Mouse (Mus musculus) neural tube, embryonic 15.5 days (tissue): ENCODE results near the gene Flt4. TPM values are rescaled to one million over a fixed set of nuclear protein-coding genes. Genes with fewer than 3 reads are reported as not detected.
"Not testable (repeated sequence)": the region's sequence is repeated elsewhere in the genome, so short reads cannot be mapped to it uniquely, and the experiment has no call there.

Source experiments
- ATAC-seq: fragments of 200-750 bp; cut with Nextera tagmentation; 2 replicates; pipeline ENCODE4 v1.8.0; 2017; ENCODE audit warnings: mild to moderate bottlenecking, moderate TSS enrichment, moderate library complexity; ENCODE audit not compliant: low FRiP score
- H3K27ac ChIP-seq: fragments of 300-500 bp; sonication (generic); replicated peaks from 2 replicates; pipeline ENCODE4 v1.5.1; 2015; ENCODE audit warnings: mild to moderate bottlenecking, inconsistent platforms
- H3K27me3 ChIP-seq: fragments of 300-500 bp; sonication (generic); replicated peaks from 2 replicates; pipeline ENCODE4 v1.6.1; 2015; ENCODE audit warnings: inconsistent platforms
- H3K36me3 ChIP-seq: fragments of 300-500 bp; sonication (generic); 2 replicates; pipeline ENCODE4 v1.6.1; 2015; ENCODE audit warnings: inconsistent platforms
- H3K4me1 ChIP-seq: fragments of 300-500 bp; sonication (generic); 2 replicates; pipeline ENCODE4 v1.6.1; 2015; ENCODE audit warnings: inconsistent platforms
- H3K4me2 ChIP-seq: fragments of 300-500 bp; sonication (generic); 2 replicates; pipeline ENCODE4 v1.6.1; 2015; ENCODE audit warnings: inconsistent platforms, mild to moderate bottlenecking, moderate library complexity
- H3K4me3 ChIP-seq: fragments of 300-500 bp; sonication (generic); replicated peaks from 2 replicates; pipeline ENCODE4 v1.5.1; 2015; ENCODE audit warnings: mild to moderate bottlenecking, inconsistent platforms
- H3K9ac ChIP-seq: fragments of 300-500 bp; sonication (generic); replicated peaks from 2 replicates; pipeline ENCODE4 v1.6.1; 2015; ENCODE audit warnings: mild to moderate bottlenecking, inconsistent platforms
- H3K9me3 ChIP-seq: fragments of 300-500 bp; sonication (generic); replicated peaks from 2 replicates; pipeline ENCODE4 v1.6.1; 2016; ENCODE audit warnings: inconsistent platforms
- WGBS: fragments of 180-500 bp; shearing (Covaris S2); methylation state at CpG from one replicate; pipeline ENCODE4 v1.1.7; 2015; ENCODE audit warnings: mixed read lengths; 5-methylcytosine and 5-hydroxymethylcytosine counted together
- polyA plus RNA-seq: library from polyadenylated mRNA; unstranded; fragments of >200 nt; fragmentation: Nextera tagmentation; extraction: Ambion mirVana; gene quantifications from 2 replicates; pipeline ENCODE4 v1.2.1, GENCODE M21; 2015

The Flt4 gene
- polyA plus RNA-seq: 1.7 and 2.1 TPM in 2 replicates

GRCm38 (mm10) chr11:49608938-49609867 lies at the start of gene Flt4:
TSS of gene Flt4 (plus strand) at chr11:49609263.
- H3K4me3 ChIP-seq: peak within 1 kb of the TSS; percentile 45
- peaks cover 16% of the 10 kb centered on the region for H3K4me1 ChIP-seq
- ATAC-seq: peak; percentile 75
- not testable (repeated sequence) for H3K27ac ChIP-seq, H3K9me3 ChIP-seq, H3K36me3 ChIP-seq, H3K9ac ChIP-seq
- peaks cover 47% of the 10 kb centered on the region for H3K27me3 ChIP-seq
- H3K4me2 ChIP-seq: peak within 1 kb of the TSS; percentile 78
- WGBS: 5% methylated on average over 45 of the region's 61 CpGs

DNA sequence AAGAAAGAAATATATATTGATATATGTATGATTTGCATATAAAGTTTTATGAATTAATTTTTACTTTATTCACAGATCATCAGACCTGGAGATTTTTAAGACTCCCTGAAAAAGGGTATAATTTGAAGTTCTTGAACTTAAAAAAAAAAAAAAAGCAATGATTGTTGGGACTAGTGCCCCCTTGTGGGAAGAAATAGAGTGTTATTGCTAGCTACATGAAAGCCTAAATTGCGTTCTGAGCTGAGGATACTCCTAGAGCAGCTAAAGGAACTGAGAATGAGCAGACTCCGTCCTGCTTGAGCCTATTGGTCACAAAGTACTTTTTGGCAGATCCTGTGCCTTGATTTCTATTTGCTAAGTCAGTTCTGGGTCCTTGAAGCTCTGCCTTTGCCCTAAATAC lies 34.0 kb upstream of the Flt4 start:
- H3K4me1 ChIP-seq, H3K4me2 ChIP-seq, H3K9ac ChIP-seq, ATAC-seq, H3K36me3 ChIP-seq, H3K27ac ChIP-seq, H3K4me3 ChIP-seq, H3K27me3 ChIP-seq, H3K9me3 ChIP-seq: not testable (repeated sequence)
- 39% methylated on average over 2 of the region's 2 CpGs for WGBS

DNA sequence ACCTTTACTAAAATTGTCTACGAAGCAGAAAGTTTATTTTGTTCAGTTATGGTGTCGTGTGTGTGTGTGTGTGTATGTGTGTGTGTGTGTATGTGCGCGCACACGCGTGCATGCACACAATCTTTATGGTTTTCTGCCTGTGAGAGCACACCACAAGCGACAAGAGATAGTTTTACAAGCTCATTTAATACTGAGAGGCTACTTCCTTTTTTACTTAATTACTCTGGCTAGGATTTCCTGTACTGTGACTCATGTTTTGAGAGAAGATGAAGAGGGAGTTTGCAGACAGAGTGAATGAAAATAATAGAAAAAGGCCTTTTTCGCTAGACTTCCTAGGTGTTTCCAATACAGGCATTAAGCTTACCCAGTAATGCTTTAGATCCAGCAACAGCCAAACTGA lies 28.6 kb upstream of the Flt4 start:
- H3K36me3 ChIP-seq, H3K9me3 ChIP-seq, H3K9ac ChIP-seq, H3K27ac ChIP-seq, H3K4me1 ChIP-seq, H3K27me3 ChIP-seq, H3K4me3 ChIP-seq, H3K4me2 ChIP-seq, ATAC-seq: not testable (repeated sequence)
- WGBS: 90% methylated on average over 8 of the region's 8 CpGs

DNA sequence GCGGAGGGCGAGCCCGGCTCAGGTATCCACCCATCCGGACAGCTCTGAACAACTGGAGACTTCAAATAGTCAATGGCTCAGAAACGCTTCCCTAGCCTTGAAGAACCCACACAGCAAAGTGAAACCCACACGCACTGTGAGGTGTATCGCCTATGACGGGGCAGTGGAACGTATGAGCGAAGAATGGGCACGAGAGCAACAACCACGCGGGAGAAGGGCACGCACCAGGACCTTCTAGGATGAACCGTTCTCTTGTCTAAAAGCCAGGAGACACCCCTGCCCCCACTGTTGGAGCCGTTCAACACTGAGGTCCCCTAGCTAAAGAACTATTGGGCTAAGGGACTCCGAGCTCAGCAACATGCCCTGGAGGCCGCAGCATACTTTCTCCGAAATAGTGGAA lies 18.9 kb upstream of the Flt4 start:
- H3K27me3 ChIP-seq: no peaks in the 10 kb centered on the region
- H3K4me2 ChIP-seq: no peak overlapping the region
- no peak overlapping the region for H3K27ac ChIP-seq
- no peaks in the 10 kb centered on the region for H3K36me3 ChIP-seq
- no peak overlapping the region for H3K9ac ChIP-seq
- ATAC-seq: no peak
- no peaks in the 10 kb centered on the region for H3K4me1 ChIP-seq
- WGBS: 95% methylated on average over 19 of the region's 19 CpGs
- H3K4me3 ChIP-seq: no peak overlapping the region
- no peaks in the 10 kb centered on the region for H3K9me3 ChIP-seq

DNA sequence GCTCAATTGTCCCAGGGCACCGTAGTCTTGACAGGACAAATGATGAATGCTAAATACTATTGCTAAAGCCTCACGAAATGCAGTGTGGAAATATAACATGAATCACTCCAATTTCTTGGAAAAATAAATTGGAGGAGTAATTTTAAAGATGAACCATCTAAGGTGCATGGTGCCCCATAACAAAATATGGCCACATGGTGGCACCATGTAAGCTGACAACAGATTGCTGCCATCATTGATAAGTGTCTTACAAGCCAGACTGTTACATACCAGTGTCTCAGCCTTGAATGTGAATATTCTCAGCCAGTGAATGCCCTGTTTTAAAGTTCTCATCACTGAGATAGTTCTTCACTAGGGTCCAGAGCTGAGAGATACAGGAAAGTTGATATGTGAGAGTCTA lies 11.9 kb upstream of the Flt4 start:
- not testable (repeated sequence) for H3K9me3 ChIP-seq, H3K4me2 ChIP-seq, ATAC-seq, H3K9ac ChIP-seq, H3K27ac ChIP-seq, H3K36me3 ChIP-seq, H3K4me1 ChIP-seq, H3K27me3 ChIP-seq, H3K4me3 ChIP-seq
- WGBS: 67% methylated on average over 2 of the region's 2 CpGs

- not testable (repeated sequence) for H3K9me3 ChIP-seq, ATAC-seq, H3K9ac ChIP-seq, H3K27ac ChIP-seq, H3K4me3 ChIP-seq, H3K4me2 ChIP-seq, H3K36me3 ChIP-seq
- Histone ChIP-seq H3K27me3 (peaks cover 38% of the 10 kb centered on the region), H3K4me1 (peaks cover 16% of the 10 kb centered on the region)
- WGBS: 84% methylated on average over 5 of the region's 5 CpGs
Observed at GRCm38 (mm10) chr11:49608306-49608705, 757 bp upstream of the Flt4 start.

GRCm38 (mm10) chr11:49609868-49610824 lies 1.1 kb downstream of the Flt4 start:
- not testable (repeated sequence) for H3K36me3 ChIP-seq, H3K9me3 ChIP-seq, H3K27ac ChIP-seq, H3K9ac ChIP-seq
- ATAC-seq: peak; percentile 18; the same call in 1 of the 2 replicates
- WGBS: 1% methylated on average over 49 of the region's 52 CpGs
- Histone ChIP-seq H3K27me3 (peaks cover 52% of the 10 kb centered on the region), H3K4me3 (peak overlapping the region; percentile 45), H3K4me1 (peaks cover 16% of the 10 kb centered on the region), H3K4me2 (peak overlapping the region; percentile 78)

DNA sequence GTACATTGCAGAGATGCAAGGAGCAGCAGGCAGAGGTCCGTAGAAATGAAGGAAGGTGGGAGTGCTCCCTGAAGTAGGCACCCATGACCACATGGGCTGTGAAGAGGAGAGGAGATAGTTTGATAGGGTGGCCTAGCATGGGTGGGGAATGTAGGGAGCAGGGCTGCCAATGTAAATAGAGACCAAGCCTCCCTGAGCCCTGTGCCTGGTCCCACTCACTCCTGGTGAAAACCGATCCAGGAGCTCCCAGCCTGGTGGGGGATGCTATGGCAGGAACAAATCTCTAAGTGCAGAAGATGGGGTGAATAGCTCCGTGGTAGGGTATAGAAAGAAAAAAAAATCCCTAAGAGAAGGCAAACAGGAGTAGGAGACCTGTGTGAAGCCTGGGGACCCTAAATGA lies 2.3 kb downstream of the Flt4 start:
- H3K4me2 ChIP-seq, H3K27ac ChIP-seq, H3K36me3 ChIP-seq, H3K9ac ChIP-seq, H3K4me3 ChIP-seq, ATAC-seq, H3K9me3 ChIP-seq: not testable (repeated sequence)
- Histone ChIP-seq H3K27me3 (peaks cover 54% of the 10 kb centered on the region), H3K4me1 (peaks cover 16% of the 10 kb centered on the region)
- 33% methylated on average over 3 of the region's 3 CpGs for WGBS

GRCm38 (mm10) chr11:49612154-49612553 lies 3.1 kb downstream of the Flt4 start:
- peaks cover 16% of the 10 kb centered on the region for H3K4me1 ChIP-seq
- no peak overlapping the region for H3K9ac ChIP-seq
- ATAC-seq: no peak
- no peaks in the 10 kb centered on the region for H3K36me3 ChIP-seq
- no peaks in the 10 kb centered on the region for H3K9me3 ChIP-seq
- H3K27me3 ChIP-seq: peaks cover 49% of the 10 kb centered on the region
- H3K4me3 ChIP-seq: no peak overlapping the region
- WGBS: 45% methylated on average over 3 of the region's 3 CpGs
- H3K27ac ChIP-seq: no peak overlapping the region
- no peak overlapping the region for H3K4me2 ChIP-seq

GRCm38 (mm10) chr11:49613349-49613748 lies 4.3 kb downstream of the Flt4 start:
- peaks cover 40% of the 10 kb centered on the region for H3K27me3 ChIP-seq
- no peak overlapping the region for H3K27ac ChIP-seq
- WGBS: 7% methylated on average over 10 of the region's 10 CpGs
- no peak for ATAC-seq
- H3K4me2 ChIP-seq: no peak overlapping the region
- H3K9ac ChIP-seq: no peak overlapping the region
- H3K4me3 ChIP-seq: no peak overlapping the region
- no peaks in the 10 kb centered on the region for H3K9me3 ChIP-seq
- no peaks in the 10 kb centered on the region for H3K36me3 ChIP-seq
- H3K4me1 ChIP-seq: peaks cover 16% of the 10 kb centered on the region

GRCm38 (mm10) chr11:49615856-49616725 lies 7.0 kb downstream of the Flt4 start:
- no peak overlapping the region for H3K27ac ChIP-seq
- no peak overlapping the region for H3K9ac ChIP-seq
- H3K36me3 ChIP-seq: no peaks in the 10 kb centered on the region
- H3K4me1 ChIP-seq: no peaks in the 10 kb centered on the region
- 92% methylated on average over 10 of the region's 10 CpGs for WGBS
- no peak overlapping the region for H3K4me3 ChIP-seq
- H3K9me3 ChIP-seq: no peaks in the 10 kb centered on the region
- ATAC-seq: no peak
- peaks cover 29% of the 10 kb centered on the region for H3K27me3 ChIP-seq
- no peak overlapping the region for H3K4me2 ChIP-seq
